Mouse (Mus musculus) ES-E14 (cell line): ENCODE measurements around the gene Ank2.

Experiments
- MAFK ChIP-seq: IDR thresholded peaks from 2 replicates; pipeline ENCODE4 v1.6.1; 2014; ENCODE audit warnings: mild to moderate bottlenecking, low read depth, low read length, inconsistent platforms; ENCODE audit not compliant: insufficient read depth
- ZNF384 ChIP-seq: IDR thresholded peaks from 2 replicates; pipeline ENCODE4 v1.6.1; 2012; ENCODE audit warnings: low read depth, low read length, inconsistent platforms

DNA sequence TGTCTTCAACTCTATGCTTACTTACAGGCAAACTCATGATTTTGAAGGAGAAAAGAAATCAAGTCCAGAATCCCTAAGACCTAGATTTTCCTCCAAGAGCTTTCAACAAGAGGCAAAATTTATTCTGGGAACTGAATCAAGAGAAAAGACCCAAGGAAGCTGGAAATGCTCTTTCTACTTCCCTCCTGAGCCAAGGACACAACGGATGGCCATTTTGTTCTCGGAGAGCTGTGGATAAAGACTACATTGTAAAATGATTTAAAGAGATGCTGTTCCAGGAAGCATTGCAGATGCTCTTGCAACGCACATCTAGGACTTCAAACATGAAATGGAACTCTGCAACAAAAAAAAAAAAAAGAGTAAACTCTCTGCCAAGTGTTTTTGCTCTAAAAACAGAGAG lies 481.6 kb downstream of the Ank2 start:
- TF ChIP-seq MAFK (no peak), ZNF384 (no peak)
